Mouse (Mus musculus) layer of hippocampus, adult 9-10 months (tissue): ENCODE data around the gene Clasrp.
A peak's percentile ranks its signal among the peaks of the same experiment; 100 is the strongest.

ENCODE experiments used
- DNase-seq: peaks from one replicate; pipeline ENCODE4 v3.0.0; 2022; ENCODE audit warnings: low spot score

The Clasrp gene

DNA sequence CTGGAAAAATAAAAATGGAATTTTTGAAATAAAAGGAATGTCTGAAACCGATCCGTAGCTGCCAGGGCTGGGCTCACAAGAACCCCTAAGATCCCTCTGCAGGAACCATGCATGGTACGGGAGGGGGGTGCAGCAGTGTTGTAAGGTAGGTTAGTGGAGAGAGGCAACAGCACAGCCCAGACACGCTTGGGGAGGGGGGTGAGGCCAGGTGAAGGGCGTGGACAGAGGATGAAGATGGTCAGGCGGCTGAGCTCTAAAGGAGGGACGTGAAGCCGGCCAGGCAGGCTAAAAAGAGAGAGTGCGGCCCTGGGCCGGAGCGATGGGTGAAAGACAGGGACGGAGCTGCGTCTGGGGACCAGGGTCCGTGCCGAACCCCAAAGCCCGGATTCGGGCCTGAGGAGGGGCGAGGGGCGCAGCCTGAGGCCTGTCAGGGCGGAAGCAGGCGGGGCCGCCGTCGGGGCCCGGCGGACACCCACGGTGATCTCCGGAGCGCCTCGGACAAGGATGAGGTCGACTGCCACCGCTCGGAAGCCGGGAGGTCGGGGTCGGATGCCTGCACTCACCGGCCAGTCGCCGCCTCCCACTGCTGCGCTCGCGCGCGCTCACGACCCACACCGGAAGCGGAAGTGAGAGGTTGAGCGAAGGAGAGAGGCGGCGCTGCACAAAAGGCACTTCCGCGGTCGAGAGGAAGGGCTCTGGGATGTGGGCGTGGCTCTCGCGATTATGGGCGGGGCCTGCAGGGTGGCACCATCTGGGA lies at the start of gene Clasrp:
Gene Clasrp, minus strand, starts transcription at position 638 of the 757 bp plus-strand sequence.
- DNase-seq, result peak; percentile 83

DNA sequence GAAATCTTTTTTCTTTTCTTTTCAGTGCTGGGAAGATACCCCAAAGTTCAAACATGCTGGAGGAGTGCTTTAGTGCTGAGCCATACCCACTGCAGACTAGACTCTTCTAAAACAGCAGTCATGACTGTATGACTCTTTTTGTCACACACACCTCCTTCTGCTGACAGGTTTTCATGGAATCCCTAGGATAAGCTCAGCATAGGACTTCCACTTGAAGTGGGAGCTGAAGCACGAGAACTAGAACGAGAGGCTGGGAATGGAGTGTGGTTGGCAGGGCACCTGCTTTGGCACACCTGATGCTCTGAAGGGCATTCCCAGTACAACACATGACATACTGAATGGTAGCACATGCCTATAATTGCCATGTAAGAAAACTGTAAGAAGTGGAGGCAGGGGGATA lies 48.3 kb upstream of the Clasrp start:
- DNase-seq, result no peak

GRCm38 (mm10) chr7:19651063-19651786 lies 46.9 kb upstream of the Clasrp start:
- DNase-seq, result no peak

GRCm38 (mm10) chr7:19641223-19641622 lies 36.9 kb upstream of the Clasrp start:
- DNase-seq, result no peak

GRCm38 (mm10) chr7:19635074-19635827 lies 31.0 kb upstream of the Clasrp start:
- DNase-seq, result no peak

GRCm38 (mm10) chr7:19634591-19634990 lies 30.3 kb upstream of the Clasrp start:
- DNase-seq, result no peak

- no peak for DNase-seq
Measured at GRCm38 (mm10) chr7:19633855-19634254, 29.6 kb upstream of the Clasrp start.

DNA sequence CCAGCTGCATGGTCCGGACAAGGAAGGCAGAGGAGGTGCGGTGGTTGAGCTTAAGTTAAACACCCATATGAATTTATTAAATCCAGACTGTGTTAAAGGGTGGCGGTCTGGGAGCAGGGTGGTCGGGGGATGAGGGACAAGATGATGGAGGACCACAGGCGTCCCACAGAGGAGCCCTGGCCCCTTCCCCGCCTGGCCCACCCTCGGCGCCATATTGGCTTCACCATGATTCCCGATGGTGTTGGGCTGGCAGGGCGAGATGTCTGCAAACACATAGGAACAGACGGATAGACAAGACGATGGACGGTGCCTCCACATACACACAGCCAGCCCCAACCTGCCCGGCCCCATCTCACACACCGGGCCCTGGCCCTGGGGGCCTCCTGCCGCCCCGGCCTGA lies 28.9 kb upstream of the Clasrp start:
- DNase-seq, result no peak

DNA sequence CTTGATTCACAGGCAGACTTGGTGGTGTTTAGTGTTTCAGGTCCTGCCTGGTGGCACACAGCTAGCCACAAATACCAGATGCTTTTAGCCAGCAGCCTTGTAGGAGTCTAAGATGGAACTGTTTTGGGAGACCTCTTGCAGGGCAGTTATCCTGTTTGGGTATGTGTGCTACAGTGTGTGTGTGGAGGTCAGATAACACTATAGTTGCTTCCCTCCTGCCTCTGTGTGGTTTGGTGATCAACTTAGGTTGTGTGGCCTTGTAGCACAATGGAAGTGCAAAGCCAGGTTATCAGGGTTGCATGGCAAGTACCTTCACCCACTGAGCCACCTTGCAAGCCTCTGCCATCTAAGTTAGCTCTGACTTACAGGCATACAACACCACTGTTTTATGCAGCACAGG lies 28.4 kb upstream of the Clasrp start:
- no peak for DNase-seq

DNA sequence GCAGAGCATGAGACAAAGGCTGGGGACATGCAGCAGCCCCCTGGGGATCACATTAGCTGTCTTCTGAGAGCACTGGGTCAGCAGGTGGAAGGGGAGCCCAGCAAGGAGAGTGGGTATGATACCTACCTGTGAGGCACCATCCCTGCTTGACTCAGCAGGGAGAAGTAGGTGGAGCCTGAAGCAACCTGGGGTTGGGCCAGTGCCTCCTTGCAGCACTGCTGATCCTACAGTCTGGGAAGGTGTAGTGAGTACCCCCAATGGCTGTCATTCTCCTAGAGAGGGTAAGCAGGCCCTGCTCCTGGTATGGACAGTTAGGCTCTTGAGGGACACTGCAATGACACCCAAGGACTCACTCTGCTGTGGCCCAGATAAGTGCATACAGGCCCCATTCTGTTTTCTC lies 28.0 kb upstream of the Clasrp start:
- DNase-seq, result no peak

DNA sequence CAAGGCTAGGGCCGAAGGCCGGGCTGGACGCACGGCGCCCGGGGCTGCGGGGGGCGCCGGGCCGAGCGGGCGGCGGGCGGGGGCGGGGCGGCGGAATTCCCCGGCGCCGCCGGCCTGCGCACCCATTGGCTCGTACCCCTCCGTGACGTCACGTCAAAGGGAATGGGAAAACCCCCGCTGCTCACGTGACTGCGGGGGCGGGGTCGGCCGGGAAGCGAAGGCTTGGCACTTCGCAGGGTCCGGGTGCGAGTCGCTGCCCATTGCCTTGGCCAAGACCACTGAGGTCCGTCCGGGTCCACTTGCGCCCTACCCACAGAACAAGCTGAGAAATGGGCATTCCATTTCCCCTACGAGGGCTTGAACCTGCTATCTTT lies 25.1 kb upstream of the Clasrp start, which contains the start of gene Relb:
Gene Relb, minus strand, starts transcription at position 78 of the 374 bp plus-strand sequence.
- peak; percentile 68 for DNase-seq

- peak; percentile 82 for DNase-seq
Measured at GRCm38 (mm10) chr7:19628536-19629360, 24.5 kb upstream of the Clasrp start.

GRCm38 (mm10) chr7:19628192-19628535 lies 23.9 kb upstream of the Clasrp start:
- no peak for DNase-seq

GRCm38 (mm10) chr7:19627721-19628120 lies 23.4 kb upstream of the Clasrp start:
- DNase-seq, result no peak

GRCm38 (mm10) chr7:19623433-19623832 lies 19.1 kb upstream of the Clasrp start:
- DNase-seq, result no peak

- DNase-seq, result no peak
Measured at GRCm38 (mm10) chr7:19622241-19622640, 18.0 kb upstream of the Clasrp start.

DNA sequence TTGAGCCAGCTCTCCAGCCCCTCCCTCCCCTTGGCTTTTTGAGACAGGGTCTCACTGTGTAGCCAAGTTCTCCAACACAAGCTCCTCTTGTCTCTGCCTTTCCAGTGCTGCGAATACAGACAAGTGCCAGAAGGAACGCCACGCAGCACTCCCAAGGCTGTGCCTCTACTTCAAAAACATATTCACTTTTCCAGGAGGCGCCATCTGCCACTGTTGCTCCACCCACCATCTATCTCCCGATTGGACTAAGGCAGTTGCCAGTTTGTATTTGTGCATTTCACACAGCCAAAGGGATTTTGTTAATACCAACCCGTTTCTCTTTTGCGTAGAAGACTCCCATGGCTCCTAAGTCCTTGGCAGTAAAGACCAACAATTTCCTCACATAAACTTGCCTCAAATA lies 16.5 kb upstream of the Clasrp start:
- DNase-seq, result no peak

- DNase-seq, result peak; percentile 82
Measured at GRCm38 (mm10) chr7:19619004-19619801, 14.9 kb upstream of the Clasrp start.

GRCm38 (mm10) chr7:19615036-19615577 lies 10.8 kb upstream of the Clasrp start:
- DNase-seq, result no peak

DNA sequence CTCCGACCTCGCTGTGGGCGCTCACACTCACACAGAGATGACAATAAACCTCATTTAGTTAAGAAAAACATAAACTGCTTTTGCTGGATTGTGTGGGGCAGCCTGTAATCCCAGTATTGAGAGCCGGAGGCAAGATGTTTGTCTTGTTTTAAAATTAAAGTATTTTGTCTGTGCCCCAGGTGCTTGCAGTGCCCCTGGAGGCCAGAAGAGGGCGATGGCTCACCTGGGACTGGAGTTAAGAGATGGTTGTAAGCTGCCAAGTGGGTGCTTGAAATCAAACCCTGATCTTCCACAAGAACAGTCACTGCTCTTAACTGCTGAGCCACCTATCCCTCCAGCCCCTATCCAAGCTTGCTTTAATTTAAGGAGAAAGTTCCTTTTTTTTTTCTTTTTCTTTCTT lies 6.7 kb upstream of the Clasrp start:
- no peak for DNase-seq
